Mouse (Mus musculus) liver, embryonic 16.5 days (tissue): ENCODE measurements at regions not wholly inside any gene's neighbourhood (a gene's known extent, or its start where the extent isn't known, plus 50 kb on each side); places are given as distances from the start of the nearest gene placed in this dataset.

ENCODE experiments used
- ATAC-seq: fragments of 200-750 bp; cut with Nextera tagmentation; 2 replicates; pipeline ENCODE4 v1.8.0; 2017; ENCODE audit warnings: low read depth, mild to moderate bottlenecking, moderate number of reproducible peaks, moderate library complexity
- H3K27ac ChIP-seq: fragments of 300-500 bp; sonication (generic); 2 replicates; pipeline ENCODE4 v1.5.1; 2014; ENCODE audit warnings: mild to moderate bottlenecking, low read length
- H3K27me3 ChIP-seq: fragments of 300-500 bp; sonication (generic); 2 replicates; pipeline ENCODE4 v1.6.1; 2014; ENCODE audit warnings: low read depth, low read length, mixed read lengths; ENCODE audit not compliant: control insufficient read depth, insufficient read depth
- H3K36me3 ChIP-seq: fragments of 300-500 bp; sonication (generic); 2 replicates; pipeline ENCODE4 v1.6.1; 2014; ENCODE audit warnings: mild to moderate bottlenecking; ENCODE audit not compliant: control insufficient read depth, insufficient read depth
- H3K4me1 ChIP-seq: fragments of 300-500 bp; sonication (generic); 2 replicates; pipeline ENCODE4 v1.6.1; 2014; ENCODE audit warnings: low read depth, low read length, mixed read lengths; ENCODE audit not compliant: control insufficient read depth
- H3K4me2 ChIP-seq: fragments of 300-500 bp; sonication (generic); 2 replicates; pipeline ENCODE4 v1.6.1; 2014; ENCODE audit warnings: low read depth, low read length, mixed read lengths
- H3K4me3 ChIP-seq: fragments of 300-500 bp; sonication (generic); 2 replicates; pipeline ENCODE4 v1.5.1; 2014; ENCODE audit warnings: low read depth, mild to moderate bottlenecking, low read length
- H3K9ac ChIP-seq: fragments of 300-500 bp; sonication (generic); 2 replicates; pipeline ENCODE4 v1.6.1; 2014; ENCODE audit warnings: low read depth, low read length
- H3K9me3 ChIP-seq: fragments of 300-500 bp; sonication (generic); replicated peaks from 2 replicates; pipeline ENCODE4 v1.6.1; 2016; ENCODE audit warnings: low read length; ENCODE audit not compliant: control insufficient read depth
- WGBS: fragments of 180-500 bp; shearing (Covaris S2); extraction: QIAGEN DNeasy Blood & Tissue Kit; methylation state at CpG from one replicate; pipeline ENCODE4 v1.1.7; 2014; ENCODE audit not compliant: insufficient replicate concordance; 5-methylcytosine and 5-hydroxymethylcytosine counted together

GRCm38 (mm10) chr16:77852066-77852781, 250.3 kb upstream of the Gm11146 start:
- Histone ChIP-seq H3K36me3 (no peaks in the 10 kb centered on the region), H3K4me1 (no peaks in the 10 kb centered on the region), H3K27ac (no peak overlapping the region), H3K9ac (no peak overlapping the region), H3K9me3 (no peaks in the 10 kb centered on the region), H3K4me3 (no peak overlapping the region), H3K4me2 (no peak overlapping the region), H3K27me3 (no peaks in the 10 kb centered on the region)
- no peak for ATAC-seq
- 77% methylated on average over 6 of the region's 6 CpGs for WGBS

- H3K4me3 ChIP-seq: no peak overlapping the region
- H3K9me3 ChIP-seq: no peaks in the 10 kb centered on the region
- H3K4me2 ChIP-seq: no peak overlapping the region
- H3K36me3 ChIP-seq: no peaks in the 10 kb centered on the region
- no peak overlapping the region for H3K9ac ChIP-seq
- WGBS: 55% methylated on average over 13 of the region's 13 CpGs
- ATAC-seq: no peak
- H3K27ac ChIP-seq: no peak overlapping the region
- H3K27me3 ChIP-seq: no peaks in the 10 kb centered on the region
- H3K4me1 ChIP-seq: no peaks in the 10 kb centered on the region
Measured at GRCm38 (mm10) chr16:77851206-77852065, 249.5 kb upstream of the Gm11146 start.

DNA sequence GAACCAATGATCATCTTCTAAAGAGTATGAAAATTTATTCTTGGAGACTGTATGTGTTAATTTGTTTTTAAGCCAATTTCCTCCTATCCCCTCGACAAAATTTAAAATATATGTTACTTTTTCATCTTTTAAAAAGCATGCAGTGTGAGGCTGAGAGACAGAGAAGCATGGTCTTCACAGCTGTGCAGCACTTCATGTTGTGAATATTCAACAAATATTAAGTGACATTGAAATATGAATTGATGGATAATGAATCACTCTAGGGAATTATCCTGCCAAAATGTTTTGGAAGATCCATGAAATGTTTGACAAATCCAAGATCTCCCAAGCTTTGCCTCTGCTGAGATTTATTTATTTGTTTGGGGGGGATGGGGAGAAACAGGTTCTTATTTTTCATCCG, 233.9 kb upstream of the Gm11146 start:
- 58% methylated on average over 2 of the region's 2 CpGs for WGBS
- H3K4me2 ChIP-seq: no peak overlapping the region
- no peak overlapping the region for H3K4me3 ChIP-seq
- H3K27ac ChIP-seq: no peak overlapping the region
- H3K4me1 ChIP-seq: no peaks in the 10 kb centered on the region
- no peaks in the 10 kb centered on the region for H3K27me3 ChIP-seq
- ATAC-seq: no peak
- no peaks in the 10 kb centered on the region for H3K36me3 ChIP-seq
- no peak overlapping the region for H3K9ac ChIP-seq
- no peaks in the 10 kb centered on the region for H3K9me3 ChIP-seq

GRCm38 (mm10) chr16:77827322-77828117, 225.6 kb upstream of the Gm11146 start:
- H3K4me1 ChIP-seq: no peaks in the 10 kb centered on the region
- no peaks in the 10 kb centered on the region for H3K27me3 ChIP-seq
- H3K9me3 ChIP-seq: no peaks in the 10 kb centered on the region
- no peaks in the 10 kb centered on the region for H3K36me3 ChIP-seq
- H3K27ac ChIP-seq: no peak overlapping the region
- WGBS: 46% methylated on average over 4 of the region's 4 CpGs
- H3K4me2 ChIP-seq: no peak overlapping the region
- H3K4me3 ChIP-seq: no peak overlapping the region
- H3K9ac ChIP-seq: no peak overlapping the region
- ATAC-seq: no peak

GRCm38 (mm10) chr16:77799709-77800108, 197.8 kb upstream of the Gm11146 start:
- no peaks in the 10 kb centered on the region for H3K27me3 ChIP-seq
- ATAC-seq: no peak
- H3K36me3 ChIP-seq: no peaks in the 10 kb centered on the region
- no peaks in the 10 kb centered on the region for H3K9me3 ChIP-seq
- H3K9ac ChIP-seq: no peak overlapping the region
- H3K4me2 ChIP-seq: no peak overlapping the region
- H3K4me1 ChIP-seq: no peaks in the 10 kb centered on the region
- WGBS: 75% methylated on average over 5 of the region's 5 CpGs
- H3K4me3 ChIP-seq: no peak overlapping the region
- H3K27ac ChIP-seq: no peak overlapping the region

DNA sequence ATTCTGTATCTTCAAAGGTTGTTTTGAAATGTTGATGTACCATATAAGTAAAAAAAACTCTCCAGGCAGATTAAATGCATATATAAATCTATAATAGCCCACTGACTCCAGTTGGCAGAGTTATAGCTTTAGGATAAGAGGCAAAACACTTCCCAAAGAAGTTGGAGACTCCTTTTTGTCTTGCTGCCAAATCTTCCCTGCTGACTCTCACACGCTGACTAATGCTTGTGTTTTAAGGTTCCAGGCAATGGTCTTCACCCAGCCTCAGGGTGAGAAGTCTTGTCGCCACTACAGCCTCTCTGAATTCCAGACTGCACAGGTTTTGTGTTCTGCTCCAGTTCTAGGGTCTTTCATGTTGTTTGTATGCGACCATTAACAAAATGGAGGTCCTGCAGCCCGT, 195.0 kb upstream of the Gm11146 start:
- WGBS: 63% methylated on average over 4 of the region's 4 CpGs
- H3K9ac ChIP-seq: no peak overlapping the region

DNA sequence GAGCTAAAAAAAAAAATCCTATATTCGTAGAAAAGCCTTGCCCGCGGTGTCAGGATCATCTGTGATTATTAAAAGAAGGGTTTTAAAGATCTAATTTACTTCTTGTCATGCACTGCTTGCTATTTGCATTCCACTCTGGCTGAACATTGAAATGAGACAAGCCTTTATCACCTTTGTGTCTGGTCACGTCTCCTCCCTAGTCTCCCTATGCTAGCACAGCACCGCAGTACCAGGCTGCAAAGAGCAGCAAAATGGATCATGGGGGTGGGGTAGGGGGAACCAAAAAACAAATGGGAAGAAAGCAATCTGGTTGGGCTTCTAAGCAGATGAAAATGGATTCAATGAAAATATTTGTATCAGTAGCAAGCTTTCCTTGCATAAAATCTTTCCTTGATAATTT, 187.8 kb upstream of the Gm11146 start:
- Histone ChIP-seq H3K9me3 (no peaks in the 10 kb centered on the region), H3K4me3 (no peak overlapping the region), H3K4me2 (no peak overlapping the region), H3K27ac (no peak overlapping the region), H3K27me3 (no peaks in the 10 kb centered on the region), H3K4me1 (no peaks in the 10 kb centered on the region), H3K36me3 (no peaks in the 10 kb centered on the region), H3K9ac (no peak overlapping the region)
- WGBS: 69% methylated on average over 5 of the region's 5 CpGs
- no peak for ATAC-seq

More for the DNA sequence above, 195.0 kb upstream of the Gm11146 start:
- Histone ChIP-seq H3K36me3 (no peaks in the 10 kb centered on the region), H3K27me3 (no peaks in the 10 kb centered on the region), H3K4me2 (no peak overlapping the region), H3K4me1 (no peaks in the 10 kb centered on the region), H3K9me3 (no peaks in the 10 kb centered on the region), H3K27ac (no peak overlapping the region), H3K4me3 (no peak overlapping the region)
- ATAC-seq: no peak

DNA sequence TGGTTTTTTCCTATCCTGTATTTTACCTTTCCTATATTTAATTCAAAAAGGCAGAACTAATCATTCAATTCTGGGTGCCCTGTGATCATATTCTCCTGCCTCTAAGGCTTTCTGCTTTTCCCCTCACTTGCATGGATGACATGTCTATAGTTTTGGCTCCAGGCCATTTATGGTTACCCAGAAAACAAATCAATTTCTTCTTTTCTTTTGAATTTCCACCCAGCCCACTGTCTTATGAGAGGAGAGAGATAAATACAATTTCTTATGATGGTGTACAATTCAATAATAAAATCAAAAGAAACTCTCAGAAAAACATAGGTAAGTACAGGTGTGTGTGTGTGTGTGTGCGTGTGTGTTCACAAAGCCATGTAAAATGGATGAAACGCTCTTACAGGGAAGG, 187.3 kb upstream of the Gm11146 start:
- Histone ChIP-seq H3K4me1 (no peaks in the 10 kb centered on the region), H3K4me2 (no peak overlapping the region), H3K4me3 (no peak overlapping the region), H3K9ac (no peak overlapping the region), H3K36me3 (no peaks in the 10 kb centered on the region), H3K9me3 (no peaks in the 10 kb centered on the region), H3K27me3 (no peaks in the 10 kb centered on the region), H3K27ac (no peak overlapping the region)
- ATAC-seq: no peak
- WGBS: 62% methylated on average over 2 of the region's 2 CpGs
